Mouse (Mus musculus) naive thymus-derived CD4-positive, alpha-beta T cell, adult 5 months (primary cell): Measurements from ENCODE around the gene Tcaf3. TPM values are rescaled to one million over a fixed set of nuclear protein-coding genes. Genes with fewer than 3 reads are reported as not detected.

Experiments used
- polyA plus RNA-seq: library from polyadenylated mRNA; unstranded; fragments of 100-300 nt; shearing (Covaris generic); gene quantifications from one replicate; pipeline ENCODE4 v1.2.1, GENCODE M21; 2017

Tcaf3 gene
- not detected for polyA plus RNA-seq

DNA sequence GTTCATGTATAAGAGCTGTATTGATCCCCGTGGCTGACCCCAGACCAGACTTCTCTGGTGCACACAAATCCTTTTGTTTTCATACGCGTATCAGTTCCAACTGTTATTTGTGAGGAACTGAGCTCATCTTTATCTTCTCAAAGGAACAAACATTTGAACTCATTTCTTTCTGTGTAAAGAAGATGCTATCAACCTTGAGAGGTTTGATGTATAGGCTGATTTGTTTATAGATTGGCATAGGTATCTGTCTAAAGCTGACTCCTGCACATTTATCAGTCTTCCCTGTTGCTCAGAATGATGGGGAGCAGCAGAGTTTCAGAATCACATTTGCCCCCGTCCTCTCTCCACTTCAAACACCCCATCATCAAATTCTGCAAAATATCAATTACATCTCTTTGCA is at the start of gene Tcaf3:
Gene Tcaf3 (minus strand): TSS at position 101 of the 400 bp plus-strand sequence.

GRCm38 (mm10) chr6:42644912-42645549 is 47.5 kb upstream of the Tcaf3 start, which contains the start of gene Tcaf2:
TSS of gene Tcaf2 (minus strand) at chr6:42645254.

DNA sequence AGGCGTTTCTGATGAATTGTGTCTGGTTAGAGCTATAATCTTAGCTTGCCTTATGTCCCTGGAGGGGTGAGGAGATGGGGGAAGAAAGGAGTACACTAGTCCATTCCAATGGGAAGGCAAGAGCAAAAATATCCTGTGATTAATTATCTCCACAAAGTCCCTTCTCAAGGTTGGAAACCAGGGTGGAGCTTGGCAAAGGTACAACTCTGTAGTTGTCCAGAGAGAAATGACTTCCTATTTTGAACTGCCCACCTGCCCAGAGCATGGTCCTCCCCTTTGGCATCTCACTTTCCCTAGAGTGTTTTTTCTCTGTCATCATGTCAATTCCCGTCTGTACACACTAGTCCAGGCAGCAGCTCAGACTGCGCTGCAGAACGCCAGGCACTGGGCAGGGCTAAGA is 50.0 kb downstream of the Tcaf3 start, which contains the start of gene Olfr455:
Gene Olfr455 (minus strand): TSS at position 127 of the 400 bp plus-strand sequence.

Other genes starting within 250 kb of the Tcaf3 start
- 113 TPM for gene Zyx, start 248.1 kb downstream of the Tcaf3 start, polyA plus RNA-seq
- gene Epha1, start 224.4 kb downstream of the Tcaf3 start, polyA plus RNA-seq, result 0.19 TPM
- not detected for gene Tas2r143, start 197.5 kb downstream of the Tcaf3 start, polyA plus RNA-seq
- gene Tas2r135, start 192.3 kb downstream of the Tcaf3 start, polyA plus RNA-seq, result not detected
- not detected for gene Tas2r126, start 163.2 kb downstream of the Tcaf3 start, polyA plus RNA-seq
- not detected for gene Olfr458, start 132.5 kb downstream of the Tcaf3 start, polyA plus RNA-seq
- gene Olfr457, start 121.4 kb downstream of the Tcaf3 start, polyA plus RNA-seq, result 0.42 TPM
- not detected for gene Olfr456, start 110.5 kb downstream of the Tcaf3 start, polyA plus RNA-seq
- gene Olfr455, start 50.1 kb downstream of the Tcaf3 start, polyA plus RNA-seq, result not detected
- not detected for gene Tcaf2, start 47.6 kb upstream of the Tcaf3 start, polyA plus RNA-seq
- not detected for gene Tcaf1, start 112.4 kb upstream of the Tcaf3 start, polyA plus RNA-seq
- gene Olfr453, start 141.7 kb upstream of the Tcaf3 start, polyA plus RNA-seq, result not detected
- gene Olfr38, start 158.7 kb upstream of the Tcaf3 start, polyA plus RNA-seq, result not detected
- not detected for gene Olfr452, start 187.4 kb upstream of the Tcaf3 start, polyA plus RNA-seq
- not detected for gene Olfr450, start 214.2 kb upstream of the Tcaf3 start, polyA plus RNA-seq
- gene Olfr449, start 236.7 kb upstream of the Tcaf3 start, polyA plus RNA-seq, result not detected